Mouse (Mus musculus): ENCODE data around the gene Msh2. TPM values are rescaled to one million over a fixed set of nuclear protein-coding genes. Genes with fewer than 3 reads are reported as not detected.
A peak's percentile ranks its signal among the peaks of the same experiment; 100 is the strongest.
"Not testable (repeated sequence)": the region's sequence is repeated elsewhere in the genome, so short reads cannot be mapped to it uniquely, and the experiment has no call there.

Msh2 gene
- not detected in 2 replicates for polyA plus RNA-seq (2012; ENCODE audit: insufficient read depth, insufficient read length, low replicate concordance, missing spikeins)

DNA sequence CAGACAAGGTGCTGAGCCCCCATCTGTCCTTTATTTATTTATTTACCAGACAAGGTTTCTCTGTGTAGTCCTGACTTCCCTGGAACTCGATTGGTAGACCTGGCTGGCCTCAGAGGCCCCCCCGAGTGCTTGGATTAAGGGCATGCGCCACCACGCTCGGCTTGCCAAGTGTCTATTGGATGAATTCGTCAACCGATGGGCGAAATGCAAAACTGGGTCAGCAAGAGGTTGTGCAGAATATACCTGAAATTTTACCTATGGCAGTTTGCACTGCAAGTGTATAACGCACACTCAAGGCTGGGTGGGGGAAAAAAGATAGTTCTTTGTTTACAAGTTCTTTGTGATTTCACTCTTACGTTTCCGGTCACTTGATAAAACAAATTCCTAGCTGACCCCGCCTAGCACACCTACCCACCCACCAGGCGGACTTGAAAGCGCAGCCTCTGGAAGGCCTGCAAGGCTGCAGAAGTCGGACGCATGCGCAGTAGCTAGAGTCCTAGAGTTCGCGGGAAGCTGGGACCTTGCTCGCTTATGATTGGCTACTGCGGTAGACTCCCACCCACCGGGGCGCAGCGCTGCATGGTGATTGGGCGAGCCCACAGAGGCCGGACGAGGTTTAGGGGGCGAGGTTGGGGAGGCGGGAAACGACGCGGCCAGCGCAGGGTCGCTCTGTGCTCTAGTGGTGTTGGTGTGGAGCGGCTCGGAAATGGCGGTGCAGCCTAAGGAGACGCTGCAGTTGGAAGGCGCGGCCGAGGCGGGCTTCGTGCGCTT is at the start of gene Msh2:
Msh2 (plus strand) TSS at position 441 of the 771 bp plus-strand sequence.
- WGBS, result 1% methylated on average over 44 of the region's 44 CpGs

DNA sequence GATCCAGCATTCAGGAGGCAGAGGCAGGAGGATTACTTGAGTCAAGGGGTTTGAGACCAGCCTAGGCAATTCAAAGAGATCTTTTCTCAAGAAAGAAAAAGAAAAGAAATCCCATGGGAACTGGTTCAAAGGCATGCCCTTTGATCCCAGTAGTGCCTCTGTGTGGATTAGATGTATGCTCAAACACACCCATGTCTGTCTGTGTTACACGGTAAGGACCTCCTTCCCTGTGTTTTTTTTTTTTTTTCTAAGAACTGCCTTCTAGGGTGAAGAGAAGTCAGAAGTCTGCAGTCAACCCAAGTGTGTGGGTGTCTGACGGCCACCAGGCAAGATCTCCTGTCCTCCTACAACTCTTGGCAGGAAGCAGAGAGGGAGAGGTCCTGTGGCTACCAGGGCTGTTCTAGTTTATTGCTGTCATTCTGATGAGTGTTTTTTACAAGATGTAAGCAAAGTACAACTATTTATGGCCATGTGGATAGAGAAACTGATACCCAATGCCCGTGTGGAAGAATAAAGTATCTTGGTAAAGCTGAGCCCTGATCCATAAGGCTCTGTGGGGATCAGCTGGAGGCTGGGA is 46.5 kb upstream of the Msh2 start:
- Histone ChIP-seq H3K4me1 (ENCODE audit: control insufficient read depth, insufficient read depth, low read length) (no peaks in the 10 kb centered on the region), H3K27ac (ENCODE audit: insufficient read depth, low read depth, low read length) (no peak overlapping the region), H3K4me3 (ENCODE audit: insufficient read depth, low read depth, low read length) (no peak overlapping the region)
- TF ChIP-seq CTCF (IDR thresholded peaks at IDR 0.05; ENCODE audit: insufficient read depth, low read depth, low read length) (no peak), POLR2A (IDR thresholded peaks at IDR 0.05; ENCODE audit: insufficient read depth, low read depth, low read length) (no peak)
- WGBS, result 63% methylated on average over 3 of the region's 3 CpGs

More for the DNA sequence above, at the start of gene Msh2:
- 0 out of 2 replicates have a peak within 1 kb of the TSS, but pooled peaks have one; percentile 34 for H3K27ac ChIP-seq (ENCODE audit: insufficient read depth, low read depth, low read length)
- peaks cover 5% of the 10 kb centered on the region; the same call in 1 of the 2 replicates for H3K4me1 ChIP-seq (ENCODE audit: control insufficient read depth, insufficient read depth, low read length)
- peak within 1 kb of the TSS; percentile 69 for H3K4me3 ChIP-seq (ENCODE audit: insufficient read depth, low read depth, low read length)
- peak; percentile 78 for TF ChIP-seq POLR2A (IDR thresholded peaks at IDR 0.05; ENCODE audit: insufficient read depth, low read depth, low read length)
- no peak for TF ChIP-seq CTCF (IDR thresholded peaks at IDR 0.05; ENCODE audit: insufficient read depth, low read depth, low read length)

DNA sequence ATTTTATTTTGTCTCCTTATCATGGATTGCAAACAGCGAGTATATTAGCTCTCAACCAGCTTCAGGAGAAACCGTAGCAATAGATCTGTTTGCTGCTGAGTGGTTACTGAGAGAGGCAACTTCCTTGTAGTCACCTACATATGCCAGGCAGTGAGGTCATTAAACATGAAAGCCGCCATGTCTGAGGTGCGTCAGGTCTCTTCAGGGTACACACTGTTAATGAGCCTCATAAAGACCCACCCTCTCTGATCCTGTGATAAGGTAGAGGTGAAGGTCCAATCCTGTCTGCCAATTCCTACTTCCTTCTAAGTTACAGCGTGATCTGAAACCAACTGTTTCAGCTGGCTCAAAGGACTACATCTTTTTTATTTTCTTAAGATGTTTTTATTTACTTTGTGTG is 44.0 kb upstream of the Msh2 start:
- no peak for TF ChIP-seq CTCF (IDR thresholded peaks at IDR 0.05; ENCODE audit: insufficient read depth, low read depth, low read length)
- TF ChIP-seq POLR2A (IDR thresholded peaks at IDR 0.05; ENCODE audit: insufficient read depth, low read depth, low read length), result no peak
- Histone ChIP-seq H3K27ac (ENCODE audit: insufficient read depth, low read depth, low read length) (no peak overlapping the region), H3K4me1 (ENCODE audit: control insufficient read depth, insufficient read depth, low read length) (0 out of 2 replicates have a peak, but pooled peaks cover 2% of the 10 kb centered on the region), H3K4me3 (ENCODE audit: insufficient read depth, low read depth, low read length) (no peak overlapping the region)
- 95% methylated on average over 5 of the region's 5 CpGs for WGBS

DNA sequence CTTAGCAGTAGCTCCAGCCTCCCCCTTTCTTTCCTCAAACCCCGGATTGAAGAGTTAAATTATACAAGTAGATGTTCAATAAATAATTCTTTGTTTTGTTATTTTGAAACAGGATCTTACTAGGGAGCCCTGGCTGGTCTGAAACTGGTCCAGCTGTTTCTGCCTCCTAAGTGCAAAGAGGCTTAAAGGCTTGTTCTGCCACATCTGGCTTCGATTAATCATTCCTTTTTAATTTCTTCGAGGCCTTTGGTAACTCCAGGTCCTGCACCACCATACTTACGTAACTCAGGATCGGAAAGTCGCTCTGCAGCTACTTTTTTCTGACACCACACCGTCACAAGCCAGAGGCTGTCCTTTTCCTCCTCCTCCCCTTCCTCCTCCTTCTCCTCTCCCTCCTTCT is 43.4 kb upstream of the Msh2 start:
- TF ChIP-seq POLR2A (IDR thresholded peaks at IDR 0.05; ENCODE audit: insufficient read depth, low read depth, low read length) (no peak), CTCF (IDR thresholded peaks at IDR 0.05; ENCODE audit: insufficient read depth, low read depth, low read length) (no peak)
- H3K27ac ChIP-seq (ENCODE audit: insufficient read depth, low read depth, low read length), result no peak overlapping the region
- H3K4me3 ChIP-seq (ENCODE audit: insufficient read depth, low read depth, low read length), result no peak overlapping the region
- 0 out of 2 replicates have a peak, but pooled peaks cover 2% of the 10 kb centered on the region for H3K4me1 ChIP-seq (ENCODE audit: control insufficient read depth, insufficient read depth, low read length)
- WGBS, result 82% methylated on average over 7 of the region's 7 CpGs

DNA sequence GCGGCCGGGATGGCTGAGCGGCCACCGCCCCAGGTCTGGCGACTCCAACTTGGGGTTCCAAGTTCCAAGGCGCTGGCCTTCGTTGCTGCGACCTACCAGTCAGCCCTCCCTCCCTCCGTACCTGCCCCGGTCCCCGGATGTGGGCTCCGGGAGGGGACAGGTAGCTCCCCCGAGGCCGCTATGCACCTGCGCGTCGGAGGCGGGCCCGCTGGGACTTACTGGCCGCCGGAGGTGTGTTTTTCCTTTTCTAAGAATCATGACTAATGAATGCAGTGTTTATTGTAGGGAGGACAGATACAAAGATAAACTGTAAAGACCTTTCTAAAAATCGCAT is 35.1 kb upstream of the Msh2 start:
- Histone ChIP-seq H3K4me3 (ENCODE audit: insufficient read depth, low read depth, low read length) (peak overlapping the region; percentile 44), H3K27ac (ENCODE audit: insufficient read depth, low read depth, low read length) (no peak overlapping the region), H3K4me1 (ENCODE audit: control insufficient read depth, insufficient read depth, low read length) (peaks cover 10% of the 10 kb centered on the region)
- TF ChIP-seq POLR2A (IDR thresholded peaks at IDR 0.05; ENCODE audit: insufficient read depth, low read depth, low read length) (no peak), CTCF (IDR thresholded peaks at IDR 0.05; ENCODE audit: insufficient read depth, low read depth, low read length) (no peak)
- 12% methylated on average over 22 of the region's 22 CpGs for WGBS

DNA sequence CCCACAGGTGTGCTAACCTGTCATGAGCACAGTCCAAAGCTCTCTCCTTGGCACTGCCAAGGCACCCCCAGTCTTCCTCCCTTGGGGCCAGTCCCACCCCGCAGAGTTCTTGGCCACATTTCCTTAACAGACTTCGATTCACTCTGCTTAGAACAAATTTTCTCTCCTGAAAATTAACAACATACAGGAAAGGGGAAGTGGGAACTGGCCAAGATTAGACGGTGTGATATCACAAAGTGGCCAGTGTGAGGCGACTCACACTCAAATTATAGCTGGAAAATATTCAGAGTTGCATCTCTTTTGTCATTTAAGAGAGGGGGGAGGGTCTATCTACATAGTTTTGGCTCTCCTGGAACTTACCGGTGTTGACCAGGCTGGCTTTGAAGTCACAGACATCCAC is 32.9 kb upstream of the Msh2 start:
- no peak for TF ChIP-seq CTCF (IDR thresholded peaks at IDR 0.05; ENCODE audit: insufficient read depth, low read depth, low read length)
- no peak for TF ChIP-seq POLR2A (IDR thresholded peaks at IDR 0.05; ENCODE audit: insufficient read depth, low read depth, low read length)
- Histone ChIP-seq H3K4me3 (ENCODE audit: insufficient read depth, low read depth, low read length) (no peak overlapping the region), H3K4me1 (ENCODE audit: control insufficient read depth, insufficient read depth, low read length) (peaks cover 10% of the 10 kb centered on the region), H3K27ac (ENCODE audit: insufficient read depth, low read depth, low read length) (no peak overlapping the region)
- 82% methylated on average over 5 of the region's 5 CpGs for WGBS

DNA sequence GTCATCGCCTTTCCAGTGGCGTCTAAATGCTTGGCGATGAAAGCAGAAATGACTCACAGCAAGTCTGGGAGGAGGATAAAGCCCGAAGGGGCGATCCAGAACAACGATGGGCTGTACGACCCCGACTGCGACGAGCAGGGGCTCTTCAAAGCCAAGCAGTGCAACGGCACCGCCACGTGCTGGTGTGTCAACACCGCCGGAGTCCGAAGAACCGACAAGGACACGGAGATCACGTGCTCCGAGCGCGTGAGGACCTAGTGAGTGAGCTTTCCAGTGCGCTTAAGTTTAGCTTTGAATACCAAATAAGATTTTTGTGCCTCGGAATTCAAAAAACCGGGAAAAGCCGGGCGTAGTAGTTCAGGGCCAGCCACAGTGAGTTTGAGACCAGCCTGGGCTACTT is 31.9 kb upstream of the Msh2 start:
- 88% methylated on average over 27 of the region's 27 CpGs for WGBS
- Histone ChIP-seq H3K27ac (ENCODE audit: insufficient read depth, low read depth, low read length) (no peak overlapping the region), H3K4me1 (ENCODE audit: control insufficient read depth, insufficient read depth, low read length) (peaks cover 10% of the 10 kb centered on the region), H3K4me3 (ENCODE audit: insufficient read depth, low read depth, low read length) (no peak overlapping the region)
- TF ChIP-seq CTCF (IDR thresholded peaks at IDR 0.05; ENCODE audit: insufficient read depth, low read depth, low read length) (no peak), POLR2A (IDR thresholded peaks at IDR 0.05; ENCODE audit: insufficient read depth, low read depth, low read length) (no peak)

DNA sequence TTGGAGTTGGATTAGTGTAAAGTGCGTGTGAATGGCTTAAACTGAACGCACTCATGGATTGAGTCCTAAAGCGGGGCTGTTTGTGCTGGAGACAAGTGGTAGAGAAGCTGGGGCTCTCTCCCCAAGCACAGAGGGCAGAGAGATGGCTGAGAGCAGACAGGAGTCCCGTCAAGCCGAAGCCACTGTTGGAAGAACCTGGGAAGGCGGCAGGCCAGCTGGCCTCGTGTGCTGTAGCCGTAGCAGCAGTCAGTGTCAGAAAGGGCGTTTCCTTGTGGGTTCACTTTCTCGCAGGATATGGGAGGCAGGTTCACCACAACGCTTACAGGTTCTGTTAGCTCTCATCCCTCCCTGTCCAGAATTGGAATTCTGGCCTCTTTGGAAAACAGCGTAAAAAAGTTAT is 31.1 kb upstream of the Msh2 start:
- Histone ChIP-seq H3K4me1 (ENCODE audit: control insufficient read depth, insufficient read depth, low read length) (peaks cover 6% of the 10 kb centered on the region), H3K27ac (ENCODE audit: insufficient read depth, low read depth, low read length) (no peak overlapping the region), H3K4me3 (ENCODE audit: insufficient read depth, low read depth, low read length) (no peak overlapping the region)
- TF ChIP-seq CTCF (IDR thresholded peaks at IDR 0.05; ENCODE audit: insufficient read depth, low read depth, low read length) (no peak), POLR2A (IDR thresholded peaks at IDR 0.05; ENCODE audit: insufficient read depth, low read depth, low read length) (no peak)
- 83% methylated on average over 12 of the region's 12 CpGs for WGBS

DNA sequence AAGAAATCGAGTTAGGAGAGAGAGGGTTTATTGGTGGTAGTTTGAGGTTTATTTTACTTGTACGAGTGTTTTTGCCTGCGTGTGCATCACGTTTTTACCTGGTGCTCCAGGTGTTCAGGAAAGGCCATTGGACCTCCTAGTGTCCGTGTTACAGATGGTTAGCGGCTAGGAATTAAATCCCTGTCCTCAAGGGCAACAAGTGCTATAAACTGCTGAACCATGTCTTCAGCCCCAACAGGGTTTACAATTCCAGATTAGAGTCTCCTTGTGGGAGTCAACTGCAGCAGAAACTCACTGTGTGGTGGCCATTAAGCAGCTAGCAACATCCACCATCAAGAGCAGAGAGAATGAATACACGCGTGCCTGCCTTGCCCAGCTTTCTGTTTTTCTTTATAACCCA is 29.4 kb upstream of the Msh2 start:
- Histone ChIP-seq H3K4me3 (ENCODE audit: insufficient read depth, low read depth, low read length) (no peak overlapping the region), H3K4me1 (ENCODE audit: control insufficient read depth, insufficient read depth, low read length) (no peaks in the 10 kb centered on the region), H3K27ac (ENCODE audit: insufficient read depth, low read depth, low read length) (no peak overlapping the region)
- 94% methylated on average over 8 of the region's 8 CpGs for WGBS
- TF ChIP-seq CTCF (IDR thresholded peaks at IDR 0.05; ENCODE audit: insufficient read depth, low read depth, low read length), result no peak
- no peak for TF ChIP-seq POLR2A (IDR thresholded peaks at IDR 0.05; ENCODE audit: insufficient read depth, low read depth, low read length)

DNA sequence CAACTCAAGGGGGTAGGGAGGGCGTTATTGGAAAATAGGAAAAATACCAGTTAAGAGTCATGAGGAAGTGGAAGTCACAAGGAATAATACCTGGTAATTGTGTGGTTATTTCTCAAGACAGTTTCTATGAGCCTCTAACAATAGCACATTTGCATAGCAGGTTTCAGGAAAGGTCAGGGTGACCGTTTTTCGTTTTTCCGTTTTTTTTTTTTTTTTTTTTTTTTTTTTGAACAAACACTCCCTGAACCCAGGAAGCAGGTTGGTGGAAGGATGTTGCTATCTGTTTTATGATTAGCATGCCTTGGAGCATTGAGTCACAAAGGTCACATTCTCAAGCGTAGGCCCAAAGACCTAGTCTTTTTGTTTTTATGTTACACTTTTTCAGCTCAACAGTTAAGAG is 16.5 kb upstream of the Msh2 start:
- 93% methylated on average over 5 of the region's 5 CpGs for WGBS
- H3K27ac ChIP-seq (ENCODE audit: insufficient read depth, low read depth, low read length); H3K4me1 ChIP-seq (ENCODE audit: control insufficient read depth, insufficient read depth, low read length); H3K4me3 ChIP-seq (ENCODE audit: insufficient read depth, low read depth, low read length): not testable (repeated sequence)

DNA sequence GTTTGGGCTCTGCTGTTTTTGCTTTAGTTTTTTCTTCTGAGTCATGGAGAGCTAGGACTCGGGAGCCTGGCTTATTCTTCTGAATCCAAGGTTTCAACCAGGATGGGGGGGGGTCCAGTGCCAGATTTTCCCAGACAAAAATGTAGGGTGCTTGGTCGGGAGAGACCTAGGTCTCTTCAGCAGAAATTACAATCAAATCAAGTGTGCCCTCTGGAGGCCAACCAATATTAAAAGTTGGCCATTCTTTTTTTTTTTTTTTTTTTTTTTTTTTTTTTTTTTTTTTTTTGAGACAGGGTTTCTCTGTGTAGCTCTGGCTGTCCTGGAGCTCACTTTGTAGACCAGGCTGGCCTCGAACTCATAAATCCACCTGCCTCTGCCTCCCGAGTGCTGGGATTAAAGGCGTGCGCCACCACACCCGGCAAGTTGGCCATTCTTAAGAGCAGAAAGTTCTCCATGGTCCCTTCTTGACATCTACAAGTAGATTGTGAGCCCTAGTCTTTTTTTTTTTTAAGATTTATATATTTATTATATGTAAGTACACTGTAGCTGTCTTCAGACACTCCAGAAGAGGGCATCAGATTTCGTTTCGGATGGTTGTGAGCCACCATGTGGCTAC is 10.1 kb upstream of the Msh2 start:
- H3K4me3 ChIP-seq (ENCODE audit: insufficient read depth, low read depth, low read length); H3K27ac ChIP-seq (ENCODE audit: insufficient read depth, low read depth, low read length); H3K4me1 ChIP-seq (ENCODE audit: control insufficient read depth, insufficient read depth, low read length): not testable (repeated sequence)
- 77% methylated on average over 9 of the region's 9 CpGs for WGBS

All from olfactory bulb, adult 2 months (tissue).